Mouse (Mus musculus): ENCODE results near the gene Gm21885. TPM values are rescaled to one million over a fixed set of nuclear protein-coding genes. Genes with fewer than 3 reads are reported as not detected.

Gene Gm21885
- polyA plus RNA-seq, 1 experiment = not detected

GRCm38 (mm10) chr11:94329270-94329891 is 47.7 kb downstream of the Gm21885 start:
- Histone ChIP-seq H3K4me1 (ENCODE audit: control insufficient read depth, insufficient read depth, low read length) (no peaks in the 10 kb centered on the region), H3K9ac (ENCODE audit: low read depth, poor library complexity, severe bottlenecking) (no peak overlapping the region), H3K27ac (ENCODE audit: insufficient read depth, low read length) (no peak overlapping the region), H3K9me3 (replicated peaks; ENCODE audit: control insufficient read depth, insufficient read depth, low read length, poor library complexity, severe bottlenecking) (no peaks in the 10 kb centered on the region), H3K4me3 (ENCODE audit: low read depth, low read length) (no peak overlapping the region), H3K36me3 (ENCODE audit: control insufficient read depth, insufficient read depth, low read length, poor library complexity, severe bottlenecking) (no peaks in the 10 kb centered on the region; the same call in 1 of the 2 replicates), H3K27me3 (ENCODE audit: control insufficient read depth, insufficient read depth, low read length, poor library complexity, severe bottlenecking) (no peaks in the 10 kb centered on the region)
- TF ChIP-seq POLR2A (IDR thresholded peaks at IDR 0.05; ENCODE audit: insufficient read depth, low read length) (no peak), EP300 (IDR thresholded peaks at IDR 0.05; ENCODE audit: insufficient read depth, low read depth, low read length) (no peak), CTCF (IDR thresholded peaks at IDR 0.05; ENCODE audit: low read depth, low read length) (peak; percentile 42)

GRCm38 (mm10) chr11:94330211-94330610 is 48.5 kb downstream of the Gm21885 start:
- Histone ChIP-seq H3K4me3 (ENCODE audit: low read depth, low read length) (no peak overlapping the region), H3K4me1 (ENCODE audit: control insufficient read depth, insufficient read depth, low read length) (no peaks in the 10 kb centered on the region), H3K27ac (ENCODE audit: insufficient read depth, low read length) (no peak overlapping the region), H3K36me3 (ENCODE audit: control insufficient read depth, insufficient read depth, low read length, poor library complexity, severe bottlenecking) (peaks cover 4% of the 10 kb centered on the region), H3K9me3 (replicated peaks; ENCODE audit: control insufficient read depth, insufficient read depth, low read length, poor library complexity, severe bottlenecking) (no peaks in the 10 kb centered on the region), H3K27me3 (ENCODE audit: control insufficient read depth, insufficient read depth, low read length, poor library complexity, severe bottlenecking) (no peaks in the 10 kb centered on the region), H3K9ac (ENCODE audit: low read depth, poor library complexity, severe bottlenecking) (no peak overlapping the region)
- TF ChIP-seq CTCF (IDR thresholded peaks at IDR 0.05; ENCODE audit: low read depth, low read length) (no peak), POLR2A (IDR thresholded peaks at IDR 0.05; ENCODE audit: insufficient read depth, low read length) (no peak), EP300 (IDR thresholded peaks at IDR 0.05; ENCODE audit: insufficient read depth, low read depth, low read length) (no peak)

- Histone ChIP-seq H3K9ac (ENCODE audit: low read depth, poor library complexity, severe bottlenecking) (no peak overlapping the region), H3K27ac (ENCODE audit: insufficient read depth, low read length) (no peak overlapping the region), H3K4me3 (ENCODE audit: low read depth, low read length) (no peak overlapping the region), H3K27me3 (ENCODE audit: control insufficient read depth, insufficient read depth, low read length, poor library complexity, severe bottlenecking) (no peaks in the 10 kb centered on the region), H3K4me1 (ENCODE audit: control insufficient read depth, insufficient read depth, low read length) (no peaks in the 10 kb centered on the region), H3K9me3 (replicated peaks; ENCODE audit: control insufficient read depth, insufficient read depth, low read length, poor library complexity, severe bottlenecking) (no peaks in the 10 kb centered on the region), H3K36me3 (ENCODE audit: control insufficient read depth, insufficient read depth, low read length, poor library complexity, severe bottlenecking) (peaks cover 10% of the 10 kb centered on the region)
- no peak for TF ChIP-seq CTCF (IDR thresholded peaks at IDR 0.05; ENCODE audit: low read depth, low read length)
- TF ChIP-seq EP300 (IDR thresholded peaks at IDR 0.05; ENCODE audit: insufficient read depth, low read depth, low read length) = no peak
- no peak for TF ChIP-seq POLR2A (IDR thresholded peaks at IDR 0.05; ENCODE audit: insufficient read depth, low read length)
Observed at GRCm38 (mm10) chr11:94332726-94333125, 51.1 kb downstream of the Gm21885 start.

DNA sequence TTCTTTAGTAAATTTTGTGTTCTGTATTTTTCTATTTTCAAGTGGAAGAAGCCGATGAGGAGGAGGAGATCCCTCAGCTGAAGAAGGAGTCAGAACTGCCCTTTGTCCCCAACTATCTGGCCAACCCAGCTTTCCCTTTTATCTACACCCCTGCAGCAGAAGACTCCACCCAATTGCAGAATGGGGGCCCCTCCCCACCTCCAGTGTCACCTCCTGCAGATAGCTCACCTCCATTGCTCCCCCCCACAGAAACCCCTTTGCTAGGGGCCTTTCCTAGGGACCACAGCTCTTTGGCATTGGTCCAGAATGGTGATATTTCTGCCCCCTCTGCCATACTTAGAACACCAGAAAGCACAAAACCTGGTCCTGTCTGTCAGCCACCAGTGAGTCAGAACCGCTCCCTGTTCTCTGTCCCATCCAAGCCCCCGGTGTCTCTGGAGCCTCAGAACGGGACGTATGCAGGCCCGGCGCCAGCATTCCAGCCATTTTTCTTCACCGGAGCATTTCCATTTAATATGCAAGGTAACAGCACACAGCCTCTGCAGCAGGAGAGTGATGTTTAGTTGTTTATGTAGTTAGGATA is 52.8 kb downstream of the Gm21885 start:
- Histone ChIP-seq H3K9me3 (replicated peaks; ENCODE audit: control insufficient read depth, insufficient read depth, low read length, poor library complexity, severe bottlenecking) (no peaks in the 10 kb centered on the region), H3K36me3 (ENCODE audit: control insufficient read depth, insufficient read depth, low read length, poor library complexity, severe bottlenecking) (peaks cover 18% of the 10 kb centered on the region), H3K4me3 (ENCODE audit: low read depth, low read length) (no peak overlapping the region), H3K27ac (ENCODE audit: insufficient read depth, low read length) (no peak overlapping the region), H3K9ac (ENCODE audit: low read depth, poor library complexity, severe bottlenecking) (no peak overlapping the region), H3K4me1 (ENCODE audit: control insufficient read depth, insufficient read depth, low read length) (no peaks in the 10 kb centered on the region), H3K27me3 (ENCODE audit: control insufficient read depth, insufficient read depth, low read length, poor library complexity, severe bottlenecking) (no peaks in the 10 kb centered on the region)
- TF ChIP-seq POLR2A (IDR thresholded peaks at IDR 0.05; ENCODE audit: insufficient read depth, low read length) (no peak), CTCF (IDR thresholded peaks at IDR 0.05; ENCODE audit: low read depth, low read length) (no peak), EP300 (IDR thresholded peaks at IDR 0.05; ENCODE audit: insufficient read depth, low read depth, low read length) (no peak)

Other genes with a start within 250 kb of the Gm21885 start
- gene Tob1, start 70.4 kb upstream of the Gm21885 start, polyA plus RNA-seq (2011; ENCODE audit: insufficient read depth, insufficient read length, low read depth, missing spikeins) = 20.0 and 21.2 TPM in 2 replicates
- gene Wfikkn2, start 35.9 kb upstream of the Gm21885 start, polyA plus RNA-seq (2011; ENCODE audit: insufficient read depth, insufficient read length, low read depth, missing spikeins) = 0.16 TPM in 1 of 2 replicates, not detected in the other
- 182 and 223 TPM in 2 replicates for gene Luc7l3, start 40.1 kb downstream of the Gm21885 start, polyA plus RNA-seq (2011; ENCODE audit: insufficient read depth, insufficient read length, low read depth, missing spikeins)
- 51.7 and 66.3 TPM in 2 replicates for gene Ankrd40, start 46.1 kb downstream of the Gm21885 start, polyA plus RNA-seq (2011; ENCODE audit: insufficient read depth, insufficient read length, low read depth, missing spikeins)
- 0.24 and 1.2 TPM in 2 replicates for gene Abcc3, start 111.1 kb downstream of the Gm21885 start, polyA plus RNA-seq (2011; ENCODE audit: insufficient read depth, insufficient read length, low read depth, missing spikeins)
- 2.9 and 8.6 TPM in 2 replicates for gene Cacna1g, start 192.3 kb downstream of the Gm21885 start, polyA plus RNA-seq (2011; ENCODE audit: insufficient read depth, insufficient read length, low read depth, missing spikeins)
- gene Spata20, start 204.3 kb downstream of the Gm21885 start, polyA plus RNA-seq (2011; ENCODE audit: insufficient read depth, insufficient read length, low read depth, missing spikeins) = 1.4 TPM in 1 of 2 replicates, not detected in the other
- 2.7 and 2.9 TPM in 2 replicates for gene Epn3, start 218.1 kb downstream of the Gm21885 start, polyA plus RNA-seq (2011; ENCODE audit: insufficient read depth, insufficient read length, low read depth, missing spikeins)
- gene Mycbpap, start 239.9 kb downstream of the Gm21885 start, polyA plus RNA-seq (2011; ENCODE audit: insufficient read depth, insufficient read length, low read depth, missing spikeins) = 1.2 and 1.3 TPM in 2 replicates

Measured in ES-Bruce4 (cell line).